Mouse (Mus musculus) lung, postnatal 14 days (tissue): ENCODE measurements at regions not wholly inside any gene's neighbourhood (a gene's known extent, or its start where the extent isn't known, plus 50 kb on each side); places are given as distances from the start of the nearest gene placed in this dataset.

ENCODE experiments used
- DNase-seq: peaks from one replicate; pipeline ENCODE4 v3.0.0; 2021

DNA sequence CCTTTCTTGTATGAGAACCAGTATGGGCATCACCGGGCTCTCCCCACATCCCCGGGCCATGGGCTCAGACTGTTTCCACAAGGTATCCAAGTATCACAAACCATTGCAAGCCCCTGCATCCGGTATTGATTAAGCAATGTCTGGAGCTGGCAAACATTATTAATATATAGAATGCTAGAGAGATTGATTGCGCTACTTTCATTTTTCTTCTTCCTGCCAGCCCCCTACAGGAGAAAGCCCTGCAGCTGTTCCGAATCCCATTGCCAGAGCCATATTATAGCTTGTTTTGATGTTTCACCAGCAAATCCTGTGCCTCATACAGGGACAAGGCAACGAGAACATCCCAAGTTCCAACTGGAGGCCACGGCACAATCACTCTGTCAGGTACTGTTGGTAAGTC is 253.4 kb upstream of the Nt5e start:
- no peak for DNase-seq

- DNase-seq: no peak
Measured at GRCm38 (mm10) chr9:88082931-88083479, 244.0 kb upstream of the Nt5e start.

DNA sequence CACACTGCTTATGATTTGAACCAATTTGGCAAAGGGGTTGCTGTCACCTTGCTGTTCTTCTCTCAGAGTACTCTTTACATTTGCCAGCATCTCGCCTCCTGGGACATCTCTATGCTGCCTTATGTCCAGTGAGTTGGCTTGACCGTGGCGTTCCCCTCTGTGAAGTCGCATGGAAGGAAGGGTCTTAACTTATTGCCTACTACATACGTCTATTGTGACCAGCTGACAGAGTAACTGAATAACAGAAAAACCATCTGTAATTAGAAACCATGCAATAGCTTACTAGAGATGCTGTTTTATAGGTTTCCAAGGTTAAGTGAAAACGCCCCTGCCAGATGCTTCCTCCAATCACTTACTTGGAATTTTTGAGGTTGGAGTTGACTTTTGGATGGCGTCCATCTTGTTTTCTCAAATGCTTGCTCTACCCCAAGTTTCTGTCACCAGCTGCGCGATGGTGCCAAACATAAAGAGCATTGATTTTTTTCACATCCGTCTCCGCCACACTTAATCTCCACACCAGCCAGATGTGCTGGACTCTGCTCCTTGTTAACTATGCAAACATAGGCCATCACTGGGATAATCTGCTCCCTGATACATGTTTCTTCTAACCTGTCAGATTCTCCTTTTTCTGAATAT is 241.7 kb upstream of the Nt5e start:
- DNase-seq: no peak

DNA sequence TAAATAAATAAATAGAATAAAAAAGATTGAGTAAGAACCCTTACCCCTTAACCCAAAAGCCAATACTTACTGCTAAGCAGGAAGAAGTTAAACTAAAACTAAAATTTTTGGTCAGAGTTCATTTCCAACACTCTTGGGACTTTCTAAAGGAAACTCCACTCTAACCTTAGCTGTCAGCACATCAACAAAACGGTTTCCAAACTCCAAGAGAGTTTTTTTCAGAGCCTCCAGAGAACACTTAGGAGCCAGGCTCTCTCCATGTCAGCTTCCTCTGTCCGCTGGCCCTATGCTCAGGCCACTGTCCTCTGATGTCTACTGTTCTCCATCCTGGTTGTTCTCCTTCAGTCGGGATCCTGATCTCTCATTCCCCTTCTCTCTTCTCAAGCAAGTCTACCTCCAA is 241.1 kb upstream of the Nt5e start:
- no peak for DNase-seq

DNA sequence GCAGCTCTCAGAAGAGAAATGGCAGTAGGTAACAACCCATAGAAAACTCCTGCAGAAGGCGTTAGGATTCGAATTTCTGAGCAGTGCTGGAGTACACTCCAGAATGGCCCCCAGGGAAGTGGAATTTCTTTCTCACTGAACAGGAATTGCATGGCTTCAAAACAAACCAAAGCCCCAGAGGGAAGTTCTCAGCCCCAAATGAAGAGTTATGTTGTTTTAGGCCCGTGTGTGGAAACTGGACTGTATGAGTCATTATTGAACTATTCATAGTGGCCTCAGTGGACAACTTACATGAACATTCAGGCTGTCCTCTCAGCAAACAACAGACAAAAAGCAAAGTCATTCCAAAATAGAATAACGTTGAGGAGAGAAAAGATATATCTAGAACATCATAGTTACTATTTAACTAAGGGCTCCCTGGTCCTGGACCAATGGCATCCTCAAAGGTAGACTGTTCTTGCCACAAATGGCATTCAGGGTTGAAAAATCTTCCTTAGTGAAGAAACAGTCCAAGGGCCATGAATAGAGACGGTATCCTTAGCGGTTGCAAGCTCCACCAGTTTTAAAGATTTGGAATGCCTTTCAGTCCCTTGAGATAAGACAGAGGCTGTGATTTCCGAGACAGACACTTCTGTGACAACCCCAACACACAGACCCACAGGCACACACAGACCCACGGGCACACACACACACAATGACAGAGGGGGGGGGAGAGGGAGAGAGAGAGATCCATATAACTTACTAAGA is 235.0 kb upstream of the Nt5e start:
- no peak for DNase-seq

- no peak for DNase-seq
Measured at GRCm38 (mm10) chr9:88092561-88092960, 234.4 kb upstream of the Nt5e start.

- no peak for DNase-seq
Measured at GRCm38 (mm10) chr9:88113094-88113493, 213.9 kb upstream of the Nt5e start.

- DNase-seq: no peak
Measured at GRCm38 (mm10) chr9:88120536-88120935, 206.5 kb upstream of the Nt5e start.

DNA sequence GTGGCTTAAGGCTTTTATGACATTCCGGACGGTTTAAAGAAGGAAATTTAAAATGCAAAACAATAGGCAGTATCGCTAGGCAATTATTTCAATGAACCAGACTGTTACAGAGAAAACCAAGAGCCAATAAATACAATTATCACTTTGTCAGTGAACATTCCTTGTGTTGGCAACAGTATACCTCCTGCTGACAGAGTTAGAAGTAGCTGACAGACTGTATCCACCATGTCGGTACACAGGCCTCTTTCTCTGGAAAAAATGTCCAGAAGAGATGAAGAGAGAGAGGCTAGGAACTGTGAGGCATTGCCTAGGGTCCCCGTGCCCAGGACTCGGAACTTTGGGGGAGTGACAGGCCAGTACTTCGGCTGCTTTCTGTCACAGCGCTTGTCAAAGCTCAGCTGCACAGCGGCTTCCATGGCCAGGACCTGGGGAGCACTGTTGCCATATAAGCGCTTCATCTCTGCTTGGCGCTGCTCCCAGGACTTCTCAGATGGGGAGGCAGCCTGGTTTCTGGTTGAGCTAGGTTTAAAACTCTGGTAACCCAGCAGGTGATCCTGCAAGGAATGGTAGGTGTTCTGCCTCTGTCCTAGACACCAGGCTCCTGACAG is 205.9 kb upstream of the Nt5e start:
- DNase-seq: no peak

DNA sequence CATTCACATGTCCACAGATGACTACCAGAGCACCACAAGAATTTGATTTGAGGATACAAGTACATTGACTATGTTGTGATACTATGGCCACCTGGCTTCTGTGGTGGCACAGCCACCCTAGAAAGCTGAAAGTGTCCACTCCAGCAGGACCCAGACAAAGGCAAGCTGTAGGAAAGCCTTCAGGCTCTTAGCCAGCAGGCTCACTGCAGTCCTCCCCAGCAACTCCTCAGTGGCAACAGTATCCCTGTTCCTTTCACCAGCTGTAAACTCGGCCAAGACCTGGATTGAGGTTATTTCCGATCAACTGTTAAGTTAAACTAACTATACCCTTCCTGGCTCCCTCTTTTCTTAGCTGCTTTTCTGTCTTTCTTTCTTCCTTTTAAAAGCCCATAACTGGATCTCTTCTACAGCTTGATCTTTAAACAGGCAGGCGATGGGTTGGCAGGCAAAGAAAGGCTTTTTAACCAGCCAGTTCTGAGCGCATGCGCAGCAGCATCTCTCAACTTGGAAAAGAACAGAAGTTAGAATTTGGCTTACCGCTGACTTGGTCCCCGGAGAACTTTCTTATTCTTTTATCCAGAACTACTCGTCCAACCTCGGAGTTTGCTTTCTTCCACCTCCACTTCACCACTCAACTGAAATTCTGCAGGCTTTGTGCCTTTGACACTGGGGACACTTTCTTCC is 202.5 kb upstream of the Nt5e start:
- DNase-seq: peak; percentile 29

GRCm38 (mm10) chr9:88163025-88163780 is 163.8 kb upstream of the Nt5e start:
- DNase-seq: no peak

GRCm38 (mm10) chr9:88177575-88178254 is 149.3 kb upstream of the Nt5e start:
- DNase-seq: no peak

DNA sequence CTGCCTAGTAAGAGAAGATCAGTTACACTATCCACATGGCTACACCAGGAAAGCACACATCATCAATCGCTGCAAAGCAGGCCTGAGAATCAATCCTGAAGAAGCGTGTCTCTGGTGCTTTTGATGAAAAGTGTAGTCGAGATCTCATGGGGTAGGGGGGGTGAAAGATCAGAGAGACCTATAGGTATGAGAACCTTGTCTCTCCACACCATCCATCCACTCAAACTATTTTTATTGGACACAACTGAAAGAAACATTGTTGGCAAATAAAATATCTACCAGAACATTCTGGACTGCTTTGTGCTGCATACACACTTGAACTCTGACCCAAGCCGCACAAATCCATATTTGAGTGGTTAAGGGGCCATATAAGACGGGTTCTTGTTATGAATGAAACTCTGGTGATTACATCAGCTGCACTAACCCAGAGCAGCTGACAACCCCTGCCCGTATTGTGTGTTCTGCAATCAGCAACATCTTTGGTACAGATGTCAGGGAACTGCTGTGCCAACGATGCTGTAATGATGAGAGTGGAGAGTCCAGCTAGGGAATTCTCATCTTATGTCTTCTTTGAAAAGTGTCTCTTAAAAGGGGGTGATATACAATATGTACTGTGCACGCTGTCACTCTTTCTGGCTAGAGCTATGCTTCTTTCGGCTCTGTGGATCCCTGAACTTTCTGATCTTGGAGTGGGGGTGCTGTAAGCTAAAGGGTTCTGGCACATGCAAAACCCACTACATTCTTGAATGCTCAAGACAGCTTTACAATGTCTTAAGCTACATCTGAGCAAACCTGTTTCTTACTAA is 145.6 kb upstream of the Nt5e start:
- DNase-seq: no peak

DNA sequence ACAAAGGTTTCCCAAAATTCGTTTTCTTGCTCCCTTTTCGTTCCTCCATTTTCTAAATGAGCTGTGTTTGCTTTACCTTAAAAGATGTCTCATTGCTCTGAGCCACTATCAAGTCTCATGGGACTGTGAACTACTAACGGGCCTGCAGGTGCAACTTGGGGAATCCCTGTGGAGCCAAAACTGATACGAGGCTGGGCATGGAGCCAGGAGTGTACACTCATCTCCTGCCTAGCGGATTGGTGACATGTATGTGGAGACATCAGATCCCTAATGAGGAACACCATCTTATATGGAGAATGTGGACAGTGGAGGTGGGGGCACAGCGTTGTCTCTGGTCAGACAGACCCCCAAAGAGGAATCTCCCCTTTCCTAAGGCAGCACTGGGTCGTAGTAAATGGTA is 119.6 kb upstream of the Nt5e start:
- no peak for DNase-seq

GRCm38 (mm10) chr9:88208022-88208421 is 119.0 kb upstream of the Nt5e start:
- DNase-seq: no peak

GRCm38 (mm10) chr9:88214758-88215157 is 112.2 kb upstream of the Nt5e start:
- no peak for DNase-seq

GRCm38 (mm10) chr9:88220360-88220759 is 106.6 kb upstream of the Nt5e start:
- DNase-seq: no peak

- no peak for DNase-seq
Measured at GRCm38 (mm10) chr9:88221276-88221675, 105.7 kb upstream of the Nt5e start.

DNA sequence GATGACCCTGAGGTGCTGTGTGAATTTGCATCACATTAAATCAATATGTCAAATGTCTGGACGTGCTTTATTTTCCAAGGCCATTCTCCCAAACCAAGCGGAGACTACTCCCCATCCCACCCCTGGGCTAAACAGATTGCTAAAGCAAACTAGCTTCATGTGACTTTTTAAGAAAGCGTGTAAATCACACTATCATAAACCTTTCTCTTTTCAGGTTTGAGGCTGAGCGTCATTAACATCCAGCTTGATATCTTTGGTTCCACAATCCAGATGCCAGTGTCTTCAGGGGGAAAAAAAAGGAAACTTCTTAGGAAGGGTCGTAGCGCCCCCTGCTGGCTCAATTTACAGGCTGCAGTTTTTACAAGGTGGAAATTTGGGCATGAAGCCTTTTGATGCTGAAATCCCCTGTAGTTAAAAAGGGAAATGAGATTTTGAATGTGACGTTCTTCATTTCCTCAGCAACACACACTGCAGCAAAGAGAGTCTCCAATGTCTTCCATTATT is 105.1 kb upstream of the Nt5e start:
- peak; percentile 62 for DNase-seq

DNA sequence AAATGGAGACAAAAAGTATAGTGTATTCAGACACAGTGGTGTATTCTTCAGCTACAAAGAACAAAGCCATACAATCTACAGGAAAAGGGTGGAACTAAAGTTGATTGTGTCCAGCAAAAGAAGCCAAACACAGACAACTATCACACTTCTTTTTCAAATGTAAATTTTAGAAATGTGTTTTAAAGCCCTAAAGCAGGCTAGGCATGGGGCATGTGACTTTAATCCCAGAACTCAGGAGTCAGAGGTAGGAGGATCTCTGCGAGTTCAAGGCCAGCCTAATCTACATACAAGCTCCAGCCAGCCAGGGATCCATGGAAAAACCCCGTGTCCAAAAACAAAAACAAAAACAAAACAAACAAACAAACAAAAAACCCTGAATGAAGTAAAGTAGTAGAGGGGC is 89.9 kb upstream of the Nt5e start:
- DNase-seq: no peak

DNA sequence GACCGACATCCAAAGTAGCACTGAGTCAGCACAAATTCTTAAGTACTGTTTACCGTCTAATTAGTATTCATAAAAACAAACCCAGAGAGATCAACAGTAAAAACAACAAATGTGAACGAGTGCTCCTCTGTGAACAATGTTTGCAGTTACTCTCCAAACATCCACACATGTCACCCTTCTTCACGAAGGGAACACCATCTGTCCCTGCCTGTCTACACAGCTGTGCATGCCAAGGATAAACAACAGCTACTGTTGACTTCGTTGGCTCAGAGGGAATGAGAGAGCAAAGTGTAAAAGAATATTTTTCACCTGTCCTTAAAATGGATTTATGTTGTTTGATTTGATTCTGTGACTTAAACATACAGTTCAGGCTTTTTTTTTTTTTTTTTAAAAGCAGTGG is 88.7 kb upstream of the Nt5e start:
- DNase-seq: no peak
